Mouse (Mus musculus) myocyte (in vitro differentiated cells): ENCODE data around the gene Msh5. TPM values are rescaled to one million over a fixed set of nuclear protein-coding genes. Genes with fewer than 3 reads are reported as not detected.
A peak's percentile ranks its signal among the peaks of the same experiment; 100 is the strongest.
"Not testable (repeated sequence)": the region's sequence is repeated elsewhere in the genome, so short reads cannot be mapped to it uniquely, and the experiment has no call there.

Experiments
- H3K27me3 ChIP-seq: one replicate; pipeline ENCODE4 v1.6.1; 2011; ENCODE audit not compliant: control insufficient read depth, insufficient read depth, insufficient read length
- H3K36me3 ChIP-seq: one replicate; pipeline ENCODE4 v1.6.1; 2011; ENCODE audit not compliant: control insufficient read depth, insufficient read depth
- H3K4me2 ChIP-seq: one replicate; pipeline ENCODE4 v1.6.1; 2011; ENCODE audit warnings: low read depth, control low read depth
- H3K4me3 ChIP-seq: one replicate; pipeline ENCODE4 v1.5.1; 2011; ENCODE audit warnings: mild to moderate bottlenecking, control low read depth, moderate library complexity
- H3K79me2 ChIP-seq: one replicate; pipeline ENCODE4 v1.6.1; 2011; ENCODE audit not compliant: control insufficient read depth, insufficient read depth
- H3ac ChIP-seq: one replicate; pipeline ENCODE4 v1.6.1; 2011; ENCODE audit not compliant: control insufficient read depth, insufficient read length
- CEBPB ChIP-seq: IDR thresholded peaks from 2 replicates; pipeline ENCODE4 v1.6.1; 2011; ENCODE audit warnings: mild to moderate bottlenecking, moderate library complexity; ENCODE audit not compliant: poor library complexity, insufficient read depth, severe bottlenecking
- E2F4 ChIP-seq: IDR thresholded peaks from one replicate; pipeline ENCODE4 v1.6.1; 2011; ENCODE audit warnings: mild to moderate bottlenecking, control low read depth, moderate library complexity; ENCODE audit not compliant: insufficient read depth
- MAX ChIP-seq: IDR thresholded peaks from one replicate; pipeline ENCODE4 v1.6.1; 2011; ENCODE audit warnings: low read depth, mild to moderate bottlenecking, control low read depth
- MYOD1 ChIP-seq, 3 experiments: IDR thresholded peaks; one replicate each; pipeline ENCODE4 v1.6.1; 2011; ENCODE audit warnings: control low read depth in 2 of 3, low read depth in 2 of 3, mild to moderate bottlenecking in 2 of 3, moderate library complexity in 1 of 3; ENCODE audit not compliant: insufficient read length in 2 of 3, control insufficient read depth in 1 of 3
- MYOG ChIP-seq, 3 experiments: IDR thresholded peaks; one replicate each; pipeline ENCODE4 v1.6.1; 2011; ENCODE audit warnings: control low read depth in 2 of 3, low read depth in 2 of 3, mild to moderate bottlenecking in 2 of 3; ENCODE audit not compliant: insufficient read length in 2 of 3, control insufficient read depth in 1 of 3, insufficient read depth in 1 of 3
- POLR2A ChIP-seq: IDR thresholded peaks from one replicate; pipeline ENCODE4 v1.6.1; 2011; ENCODE audit warnings: low read depth, mild to moderate bottlenecking, control low read depth, moderate library complexity; ENCODE audit not compliant: insufficient read length
- POLR2AphosphoS2 ChIP-seq: IDR thresholded peaks from one replicate; pipeline ENCODE4 v1.6.1; 2011; ENCODE audit warnings: low read depth, control low read depth; ENCODE audit not compliant: insufficient read length
- REST ChIP-seq: IDR thresholded peaks from one replicate; pipeline ENCODE4 v1.6.1; 2011; ENCODE audit warnings: mild to moderate bottlenecking, control low read depth, moderate library complexity; ENCODE audit not compliant: insufficient read depth, insufficient read length
- SRF ChIP-seq: IDR thresholded peaks from one replicate; pipeline ENCODE4 v1.6.1; 2011; ENCODE audit warnings: low read depth; ENCODE audit not compliant: control insufficient read depth, insufficient read length
- TCF12 ChIP-seq: IDR thresholded peaks from one replicate; pipeline ENCODE4 v1.6.1; 2011; ENCODE audit warnings: mild to moderate bottlenecking, control low read depth; ENCODE audit not compliant: poor library complexity, insufficient read depth, severe bottlenecking
- TCF3 ChIP-seq: IDR thresholded peaks from one replicate; pipeline ENCODE4 v1.6.1; 2011; ENCODE audit warnings: low read depth, control low read depth; ENCODE audit not compliant: insufficient read length
- USF1 ChIP-seq: IDR thresholded peaks from one replicate; pipeline ENCODE4 v1.6.1; 2011; ENCODE audit warnings: low read depth, mild to moderate bottlenecking, control low read depth, moderate library complexity
- polyA plus RNA-seq: library from polyadenylated mRNA; unstranded; fragments of >200 nt; fragmentation: generic; extraction: Trizol; gene quantifications from one replicate; pipeline ENCODE4 v1.2.1, GENCODE M21; 2012; ENCODE audit warnings: missing spikeins

The Msh5 gene
- polyA plus RNA-seq, 1 experiment = 2.1 TPM

DNA sequence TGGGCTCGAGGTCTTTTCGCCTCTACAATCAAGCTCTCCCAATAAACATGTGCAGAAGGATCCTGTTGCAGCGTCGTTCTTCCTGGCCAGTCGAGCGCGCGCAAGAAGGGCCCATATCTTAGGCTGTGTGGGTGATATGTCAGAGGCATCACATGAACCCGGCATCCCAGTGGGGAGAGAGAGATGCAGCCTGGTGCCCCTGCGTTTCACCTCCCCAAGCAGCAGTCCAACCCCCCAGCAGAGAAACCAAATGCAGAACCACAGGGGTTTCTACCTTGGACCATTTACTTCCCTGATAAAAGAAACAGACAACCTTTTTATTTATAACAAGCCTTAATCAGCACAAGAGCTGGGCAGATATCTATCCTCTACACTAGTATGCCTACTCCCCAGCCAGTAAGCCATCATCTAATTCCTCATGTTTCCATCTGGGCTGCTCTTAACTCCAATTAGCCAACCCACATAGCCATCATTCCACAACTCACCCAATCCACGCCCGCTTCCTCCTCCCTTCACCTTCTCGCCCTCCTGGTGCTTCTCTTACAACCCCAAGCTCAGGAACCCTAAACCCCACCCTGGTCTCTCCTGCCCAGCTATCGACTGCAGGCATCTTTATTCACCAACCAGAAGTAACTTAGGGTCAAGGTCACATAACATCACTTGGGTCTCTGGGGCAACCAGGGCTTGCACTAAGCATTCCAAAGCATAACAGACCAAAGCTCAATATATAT lies 50.0 kb downstream of the Msh5 start:
- Histone ChIP-seq H3ac (no peak overlapping the region), H3K4me3 (no peak overlapping the region), H3K79me2 (peaks cover 32% of the 10 kb centered on the region), H3K4me2 (peak overlapping the region; percentile 79), H3K36me3 (peaks cover 14% of the 10 kb centered on the region), H3K27me3 (no peaks in the 10 kb centered on the region)
- TF ChIP-seq CEBPB (no peak), REST (no peak), POLR2AphosphoS2 (no peak), E2F4 (no peak), TCF12 (no peak)

DNA sequence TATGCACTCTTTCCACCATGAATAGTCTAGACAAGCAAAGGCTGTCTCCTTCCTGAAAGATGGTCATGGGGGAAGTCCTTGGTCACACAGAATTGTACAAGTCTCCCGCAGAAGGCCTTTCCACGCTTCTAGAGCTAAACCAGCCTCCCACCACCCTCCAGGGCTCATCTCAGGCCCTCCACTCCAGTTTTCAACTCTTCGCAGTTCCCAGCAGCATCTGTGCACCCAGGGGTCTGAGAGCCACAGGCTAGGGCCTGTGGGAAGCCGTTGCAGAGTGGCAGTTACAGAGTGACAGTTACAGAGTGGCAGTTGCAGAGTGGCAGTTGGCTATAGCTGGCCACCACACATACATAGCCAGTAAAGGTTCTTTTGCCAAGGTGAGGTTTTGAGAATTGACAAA lies 50.6 kb downstream of the Msh5 start:
- Histone ChIP-seq H3K36me3 (peaks cover 14% of the 10 kb centered on the region), H3K79me2 (peaks cover 27% of the 10 kb centered on the region)
- H3ac ChIP-seq, H3K4me2 ChIP-seq, H3K4me3 ChIP-seq, H3K27me3 ChIP-seq: not testable (repeated sequence)

- not testable (repeated sequence) for H3K27me3 ChIP-seq, H3K4me3 ChIP-seq, H3K4me2 ChIP-seq, H3ac ChIP-seq
- peaks cover 17% of the 10 kb centered on the region for H3K36me3 ChIP-seq
- peaks cover 27% of the 10 kb centered on the region for H3K79me2 ChIP-seq
Observed at GRCm38 (mm10) chr17:34995192-34995591, 51.4 kb downstream of the Msh5 start.

- H3K79me2 ChIP-seq = peaks cover 24% of the 10 kb centered on the region
- TF ChIP-seq USF1 (no peak), POLR2AphosphoS2 (no peak), TCF12 (no peak), SRF (no peak), TCF3 (no peak), MYOD1 (IDR thresholded peaks at IDR 0.05; ENCODE audit: control insufficient read depth in 1 of 3, insufficient read length in 2 of 3, low read depth in 2 of 3) (no peak), POLR2A (no peak), MYOG (IDR thresholded peaks at IDR 0.05; ENCODE audit: control insufficient read depth in 1 of 3, insufficient read depth in 1 of 3, insufficient read length in 2 of 3, low read depth in 2 of 3) (no peak), REST (no peak)
- peaks cover 18% of the 10 kb centered on the region for H3K36me3 ChIP-seq
- H3K4me2 ChIP-seq = no peak overlapping the region
- no peak overlapping the region for H3ac ChIP-seq
- no peak overlapping the region for H3K4me3 ChIP-seq
- H3K27me3 ChIP-seq = no peaks in the 10 kb centered on the region
Observed at GRCm38 (mm10) chr17:34994751-34995150, 51.8 kb downstream of the Msh5 start.

- peaks cover 43% of the 10 kb centered on the region for H3K79me2 ChIP-seq
- H3ac ChIP-seq = no peak overlapping the region
- no peak overlapping the region for H3K4me3 ChIP-seq
Observed at GRCm38 (mm10) chr17:34984218-34984617, 62.3 kb downstream of the Msh5 start.

GRCm38 (mm10) chr17:34982328-34982727 lies 64.2 kb downstream of the Msh5 start:
- Histone ChIP-seq H3K4me3 (peak overlapping the region; percentile 71), H3ac (peak overlapping the region; percentile 73), H3K36me3 (peaks cover 18% of the 10 kb centered on the region), H3K79me2 (peaks cover 43% of the 10 kb centered on the region), H3K27me3 (no peaks in the 10 kb centered on the region), H3K4me2 (peak overlapping the region; percentile 84)
- TF ChIP-seq MYOD1 (IDR thresholded peaks at IDR 0.05; ENCODE audit: control insufficient read depth in 1 of 3, insufficient read length in 2 of 3, low read depth in 2 of 3) = no peak
- no peak for TF ChIP-seq POLR2A
- no peak for TF ChIP-seq TCF3
- TF ChIP-seq MAX = no peak
- TF ChIP-seq REST = no peak
- no peak for TF ChIP-seq CEBPB
- TF ChIP-seq MYOG (IDR thresholded peaks at IDR 0.05; ENCODE audit: control insufficient read depth in 1 of 3, insufficient read depth in 1 of 3, insufficient read length in 2 of 3, low read depth in 2 of 3) = no peak
- no peak for TF ChIP-seq SRF
- TF ChIP-seq TCF12 = no peak
- no peak for TF ChIP-seq E2F4
- TF ChIP-seq USF1 = no peak

More at GRCm38 (mm10) chr17:34984218-34984617, 62.3 kb downstream of the Msh5 start:
- no peaks in the 10 kb centered on the region for H3K27me3 ChIP-seq
- H3K4me2 ChIP-seq = no peak overlapping the region
- no peak for TF ChIP-seq MYOG (IDR thresholded peaks at IDR 0.05; ENCODE audit: control insufficient read depth in 1 of 3, insufficient read depth in 1 of 3, insufficient read length in 2 of 3, low read depth in 2 of 3)
- no peak for TF ChIP-seq POLR2AphosphoS2
- TF ChIP-seq MAX = no peak
- TF ChIP-seq POLR2A = no peak
- no peak for TF ChIP-seq SRF
- no peak for TF ChIP-seq MYOD1 (IDR thresholded peaks at IDR 0.05; ENCODE audit: control insufficient read depth in 1 of 3, insufficient read length in 2 of 3, low read depth in 2 of 3)
- TF ChIP-seq REST = no peak
- no peak for TF ChIP-seq TCF12
- no peak for TF ChIP-seq USF1
- TF ChIP-seq TCF3 = no peak
- no peak for TF ChIP-seq E2F4
- no peak for TF ChIP-seq CEBPB
- H3K36me3 ChIP-seq = peaks cover 27% of the 10 kb centered on the region
